9 mouse cellular contexts compared by ENCODE assay signal in the genomic region with DNA sequence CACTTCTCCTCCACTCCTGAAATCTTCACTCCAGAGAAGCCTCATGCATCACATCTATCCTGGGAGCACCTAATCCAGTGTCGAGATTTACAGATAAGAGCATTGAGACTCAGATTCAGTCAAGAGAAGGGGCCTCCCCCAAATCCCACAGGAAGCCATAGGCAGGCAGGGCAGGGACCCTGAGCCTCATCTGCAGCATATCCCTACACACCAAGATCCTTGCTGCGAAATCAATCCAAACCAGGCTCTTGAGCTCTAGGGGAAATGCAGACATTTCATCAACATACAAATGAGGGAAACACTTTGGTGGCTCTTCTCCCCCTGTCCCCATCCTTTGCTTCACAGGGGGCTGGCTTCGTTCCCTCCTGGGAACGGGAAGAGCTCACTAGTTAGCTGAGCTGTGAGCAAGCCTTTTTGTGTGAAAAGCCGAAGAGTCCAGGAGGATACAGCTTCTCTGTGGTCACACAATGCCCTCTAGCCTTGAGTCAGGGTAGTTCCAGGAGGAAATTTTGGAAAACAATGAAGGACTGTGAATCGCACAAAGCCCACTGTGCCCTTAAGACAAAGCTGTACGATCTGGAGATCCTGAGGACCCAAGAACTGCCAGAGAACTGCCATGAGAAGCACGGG.
A peak's percentile ranks its signal among the peaks of the same experiment; 100 is the strongest.
DNase-seq lines count a peak whose midpoint lies in the region; ATAC-seq lines count a peak whose summit lies in the region.
"Had no signal": no experiment of that assay in that cellular context is flagged by ENCODE, and none has a peak within 500 bp of the region (broad histone marks: within the 10 kb centered on the region; RNA-seq: fewer than 3 reads in every experiment).

No protein-coding gene starts in this region.

- peak overlapping the region; percentile 51; the same call in 1 of the 2 replicates for H3K27ac ChIP-seq in forebrain, embryonic 10.5 days
- no peak overlapping the region for H3K27ac ChIP-seq in forebrain, embryonic 12.5 days
- H3K27ac ChIP-seq in stomach, embryonic 16.5 days (ENCODE audit: low read length): no peak overlapping the region
- H3K27ac ChIP-seq: liver, embryonic 13.5 days had no signal

- H3K4me1 ChIP-seq in forebrain, embryonic 10.5 days: peaks cover 8% of the 10 kb centered on the region; the same call in 1 of the 2 replicates
- H3K4me1 ChIP-seq in forebrain, embryonic 12.5 days: peaks cover 14% of the 10 kb centered on the region
- H3K4me1 ChIP-seq in stomach, embryonic 16.5 days (ENCODE audit: control insufficient read depth, insufficient read depth, low read length): no peaks in the 10 kb centered on the region
- H3K4me1 ChIP-seq: liver, embryonic 13.5 days had no signal

- DNase-seq in forebrain, embryonic 10.5 days (ENCODE audit: extremely low spot score, low spot score): peak; percentile 28
- peak; percentile 8 to 11 for DNase-seq in cerebellum, adult 18-20 months
- peak; percentile 54 for DNase-seq in kidney, postnatal 10 days
- DNase-seq in mesoderm, embryonic 11.5 days (ENCODE audit: low read depth, low spot score): peak; percentile 43
- DNase-seq: liver, embryonic 13.5 days had no signal

- H3K9me3 ChIP-seq in forebrain, embryonic 10.5 days: no peaks in the 10 kb centered on the region
- H3K9me3 ChIP-seq in forebrain, embryonic 12.5 days: no peaks in the 10 kb centered on the region
- no peaks in the 10 kb centered on the region for H3K9me3 ChIP-seq in stomach, embryonic 16.5 days (replicated peaks; ENCODE audit: control insufficient read depth, low read length)
- H3K9me3 ChIP-seq: liver, embryonic 13.5 days had no signal

- ATAC-seq in forebrain, embryonic 12.5 days (ENCODE audit: low FRiP score): no peak
- peak; percentile 93 for ATAC-seq in frontal cortex, adult (ENCODE audit: low TSS enrichment)
- no peak for ATAC-seq in stomach, embryonic 16.5 days (ENCODE audit: insufficient read depth, low FRiP score)
- no peak for ATAC-seq in erythroid progenitor cell, adult 5-6 weeks (replicated peaks; ENCODE audit: low FRiP score, poor library complexity, severe bottlenecking)

- no peak overlapping the region; the same call in 1 of the 2 replicates for H3K4me2 ChIP-seq in forebrain, embryonic 12.5 days
- H3K4me2 ChIP-seq in stomach, embryonic 16.5 days (ENCODE audit: low read depth, low read length): no peak overlapping the region
- H3K4me2 ChIP-seq: liver, embryonic 13.5 days had no signal

- H3K4me3 ChIP-seq in forebrain, embryonic 10.5 days: no peak overlapping the region
- H3K4me3 ChIP-seq in forebrain, embryonic 12.5 days (replicated peaks): no peak overlapping the region
- H3K4me3 ChIP-seq in stomach, embryonic 16.5 days (replicated peaks; ENCODE audit: low read length): no peak overlapping the region
- H3K4me3 ChIP-seq: liver, embryonic 13.5 days had no signal

- no peaks in the 10 kb centered on the region for H3K36me3 ChIP-seq in forebrain, embryonic 10.5 days (replicated peaks)
- H3K36me3 ChIP-seq in forebrain, embryonic 12.5 days (replicated peaks): no peaks in the 10 kb centered on the region
- H3K36me3 ChIP-seq in stomach, embryonic 16.5 days (ENCODE audit: control insufficient read depth, insufficient read depth, low read length): no peaks in the 10 kb centered on the region
- H3K36me3 ChIP-seq: liver, embryonic 13.5 days had no signal

- 17% methylated on average over 8 of the region's 8 CpGs for WGBS in forebrain, embryonic 10.5 days
- 12% methylated on average over 8 of the region's 8 CpGs for WGBS in forebrain, embryonic 12.5 days
- WGBS in stomach, embryonic 16.5 days: 28% methylated on average over 8 of the region's 8 CpGs

- H3K27me3 ChIP-seq in forebrain, embryonic 10.5 days (ENCODE audit: poor library complexity, severe bottlenecking): peaks cover 3% of the 10 kb centered on the region; the same call in 1 of the 2 replicates
- peaks cover 4% of the 10 kb centered on the region; the same call in 1 of the 2 replicates for H3K27me3 ChIP-seq in forebrain, embryonic 12.5 days
- H3K27me3 ChIP-seq in stomach, embryonic 16.5 days (ENCODE audit: control insufficient read depth, insufficient read depth, low read length): no peaks in the 10 kb centered on the region
- H3K27me3 ChIP-seq: liver, embryonic 13.5 days had no signal

- H3K9ac ChIP-seq in forebrain, embryonic 12.5 days: no peak overlapping the region
- H3K9ac ChIP-seq in stomach, embryonic 16.5 days (ENCODE audit: low read length): 0 out of 2 replicates have a peak overlapping the region, but pooled peaks have one; percentile 5
- H3K9ac ChIP-seq: liver, embryonic 13.5 days had no signal
